Mouse (Mus musculus) gastrocnemius, postnatal 4 days (tissue): Measurements from ENCODE around the gene Abr. TPM values are rescaled to one million over a fixed set of nuclear protein-coding genes. Genes with fewer than 3 reads are reported as not detected.

Source experiments
- DNase-seq, 2 experiments: peaks; one replicate each; pipeline ENCODE4 v3.0.0; 2021 to 2022; ENCODE audit warnings: low spot score in 2 of 2, mixed read lengths in 2 of 2
- long read RNA-seq, 2 experiments: library from polyadenylated mRNA; stranded (forward); transcript quantifications; one replicate each; pipeline ENCODE4 v2.0.0; 2021
- total RNA-seq, 2 experiments: library from RNA; stranded (reverse); gene quantifications; 2 replicates each; pipeline ENCODE4 v1.2.3; 2021

Abr gene
- total RNA-seq: 10 to 100 TPM; 32.4 to 37.8 TPM
- long read RNA-seq, experiment 1, partial matches to known transcripts: 3 of 23 reads
- long read RNA-seq, experiment 1, other reads (novel, unspliced or antisense): 18 of 23 reads
- long read RNA-seq, experiment 2, transcript Abr-205 (22 exons, 3,534 nt): major isoform, 7 of 36 reads
- long read RNA-seq, experiment 2, partial matches to known transcripts: 5 of 36 reads
- long read RNA-seq, experiment 2, other reads (novel, unspliced or antisense): 24 of 36 reads

DNA sequence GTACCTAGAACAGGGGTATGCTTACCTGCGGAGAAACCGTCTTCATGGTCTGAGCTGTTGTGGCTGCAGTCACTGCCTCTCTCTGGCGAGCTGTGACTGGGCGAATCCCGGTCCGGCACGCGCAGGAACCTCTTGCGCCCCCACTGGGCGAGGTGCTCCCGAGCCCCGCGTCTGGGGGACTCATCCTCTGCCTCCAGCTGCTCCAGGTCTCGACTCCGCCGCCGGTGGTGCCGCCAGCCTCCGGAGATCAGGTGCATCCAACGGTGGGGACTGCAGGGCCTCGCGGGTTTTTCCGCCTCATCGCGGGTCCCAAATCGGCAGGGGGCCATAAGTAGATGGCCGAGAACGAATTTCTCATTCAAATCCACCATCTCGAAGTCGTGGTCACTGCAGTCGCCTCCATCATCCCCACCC is at the start of gene Abr:
Gene Abr, minus strand, starts transcription at position 163 of the 414 bp plus-strand sequence.
- peak; percentile 29 to 50 for DNase-seq

DNA sequence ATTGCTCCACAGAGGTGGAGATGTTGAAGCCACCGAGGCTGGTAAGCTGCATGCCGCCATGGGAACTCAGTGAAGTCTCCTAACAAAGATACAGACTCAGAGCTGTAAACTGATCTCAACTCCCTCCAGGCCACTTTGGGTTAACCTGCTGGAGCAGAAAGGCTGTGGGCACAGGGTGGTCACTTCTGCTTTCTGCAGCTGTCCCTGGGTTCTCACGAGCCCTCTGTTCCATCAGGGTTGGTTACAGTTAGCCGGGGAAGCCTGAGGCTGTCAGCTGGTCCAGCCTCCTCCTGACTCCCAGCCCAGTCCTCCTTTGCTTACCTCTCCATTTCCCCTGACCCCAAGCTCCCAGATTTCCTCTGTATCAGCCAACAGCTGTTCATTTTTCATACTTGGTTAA is 45.7 kb upstream of the Abr start:
- no peak for DNase-seq

DNA sequence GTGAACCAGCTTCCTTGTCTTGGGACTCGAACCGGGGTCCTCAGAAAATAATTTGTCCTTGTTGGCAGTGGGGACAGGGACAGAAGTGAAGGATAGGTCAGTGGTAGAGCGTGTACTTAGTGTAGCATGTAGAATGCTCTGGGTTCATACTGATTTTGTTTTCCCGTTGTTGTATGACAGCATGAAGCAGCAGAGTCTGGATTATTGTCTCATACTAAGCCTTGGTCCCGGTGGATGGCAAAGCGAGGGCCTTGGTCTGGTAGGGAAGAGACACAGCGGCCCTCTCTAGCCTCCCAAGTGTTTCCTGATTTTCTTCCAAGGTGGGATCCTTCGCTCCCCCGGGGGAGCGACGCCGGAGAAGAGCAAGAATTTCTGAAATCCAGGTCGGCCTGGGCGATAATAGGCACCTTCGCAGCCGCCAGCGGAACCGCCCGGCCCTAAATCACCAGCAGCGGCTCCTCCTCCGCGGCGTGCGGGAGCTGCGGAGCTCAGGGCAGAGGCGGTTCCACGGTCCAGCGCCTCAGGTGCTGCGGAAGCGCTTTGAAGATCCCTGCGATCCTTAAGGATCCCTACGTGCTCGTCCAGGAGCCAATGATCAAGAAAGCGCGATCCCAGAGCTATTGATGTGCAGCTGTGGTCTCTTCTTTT is 44.0 kb upstream of the Abr start:
- no peak for DNase-seq

GRCm38 (mm10) chr11:76661790-76662468 is 39.8 kb upstream of the Abr start:
- no peak for DNase-seq

- DNase-seq: no peak
Observed at GRCm38 (mm10) chr11:76659138-76659930, 37.2 kb upstream of the Abr start.

DNA sequence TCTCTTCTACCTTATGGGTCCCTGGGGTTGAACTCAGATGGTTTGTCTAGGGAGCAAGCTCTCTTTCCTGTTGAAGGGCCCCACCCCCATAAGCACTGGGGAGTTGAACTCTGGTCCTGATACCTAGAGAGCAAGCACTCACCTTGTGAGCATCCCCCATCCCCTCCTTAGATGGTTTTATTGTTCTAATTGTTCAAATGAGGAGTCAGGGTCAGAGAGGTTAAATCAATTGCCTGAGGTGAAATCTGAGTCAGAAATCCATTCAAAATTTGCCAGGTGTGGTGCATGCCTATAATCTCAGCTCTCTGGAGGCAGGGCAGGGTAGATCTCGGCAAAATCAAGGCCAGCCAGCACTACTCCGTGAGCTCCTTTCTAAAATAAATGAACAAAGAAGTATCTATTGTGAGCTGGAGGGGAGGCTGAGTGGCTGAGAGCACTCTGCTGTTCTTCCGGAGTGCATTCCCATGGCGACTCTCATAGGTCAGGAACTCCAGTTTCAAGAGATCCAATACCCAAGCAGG is 35.4 kb upstream of the Abr start:
- no peak for DNase-seq

DNA sequence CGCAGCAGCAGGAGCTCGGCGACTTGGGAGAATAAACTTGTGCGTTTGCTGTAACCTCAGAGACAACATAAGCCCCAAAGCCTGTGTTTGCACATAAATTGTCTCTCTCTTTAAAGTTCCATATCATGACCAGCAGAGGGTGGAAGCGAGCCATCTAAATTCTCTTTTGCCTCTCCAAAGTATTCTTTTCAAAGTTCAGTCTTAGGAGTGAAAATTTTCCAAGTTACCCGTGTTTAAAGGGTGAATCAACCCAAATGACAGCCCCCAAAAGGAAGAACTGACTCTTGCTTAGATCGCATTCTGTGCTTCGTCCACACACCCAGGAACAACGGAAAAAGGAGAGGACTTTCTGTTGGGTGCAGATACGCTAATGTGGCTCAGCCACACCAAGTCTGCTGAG is 33.0 kb upstream of the Abr start:
- DNase-seq: peak in 1 of 2 experiments; percentile 47

DNA sequence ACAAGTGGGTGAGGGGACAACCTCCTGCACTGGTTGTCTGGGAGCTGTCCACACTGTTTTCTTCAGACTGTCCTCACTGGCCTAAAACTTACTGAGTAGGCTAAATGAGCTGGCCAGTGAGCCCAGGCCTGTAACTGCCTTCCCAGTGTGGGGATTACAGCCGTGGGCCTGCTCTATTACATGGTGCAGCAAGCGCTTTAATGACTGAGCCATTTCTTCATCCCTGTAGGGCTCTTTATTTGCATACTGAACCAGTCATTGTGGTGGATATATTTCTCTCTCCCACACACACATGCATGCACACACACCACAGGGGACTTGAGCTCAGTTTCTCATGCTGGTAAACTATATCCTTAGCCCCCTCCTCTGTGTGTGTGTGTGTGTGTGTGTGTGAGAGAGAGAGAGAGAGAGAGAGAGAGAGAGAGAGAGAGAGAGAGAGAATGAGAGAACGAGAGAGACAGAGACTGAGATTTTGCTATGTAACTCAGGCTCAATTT is 30.8 kb upstream of the Abr start:
- no peak for DNase-seq

DNA sequence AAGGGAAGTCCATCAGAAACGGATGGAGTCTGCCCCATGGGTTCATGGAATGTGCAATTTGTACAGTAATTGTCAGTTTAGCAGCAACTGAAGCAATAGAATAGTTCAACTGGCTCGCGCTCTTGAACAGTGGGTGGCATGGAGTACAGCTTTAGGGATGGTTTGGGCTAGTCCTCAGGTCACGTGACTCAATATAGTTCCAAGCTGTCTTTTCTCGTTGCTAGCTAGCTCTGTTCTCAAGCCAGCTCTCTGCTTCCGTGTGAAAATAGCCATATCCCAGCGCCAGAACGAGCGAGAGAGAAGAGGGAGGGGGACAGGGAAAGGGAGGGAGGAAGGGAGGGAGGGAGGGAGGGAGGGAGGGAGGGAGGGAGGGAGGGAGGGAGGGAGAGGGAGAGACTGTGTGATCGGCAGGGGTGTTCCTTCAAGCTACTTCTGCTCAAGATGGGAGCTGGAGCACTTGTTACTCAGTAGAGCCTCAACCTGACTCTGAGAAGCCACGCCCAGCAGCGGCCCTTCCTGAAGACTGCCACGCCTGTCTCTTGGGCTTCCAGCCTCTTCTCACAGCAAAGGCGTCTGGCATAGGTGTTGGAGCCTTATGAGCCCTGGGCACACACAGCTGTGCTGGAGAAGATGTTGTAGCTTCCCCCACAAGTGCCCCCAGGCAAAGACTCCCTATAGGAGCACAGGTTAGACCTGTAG is 28.9 kb upstream of the Abr start:
- no peak for DNase-seq

DNA sequence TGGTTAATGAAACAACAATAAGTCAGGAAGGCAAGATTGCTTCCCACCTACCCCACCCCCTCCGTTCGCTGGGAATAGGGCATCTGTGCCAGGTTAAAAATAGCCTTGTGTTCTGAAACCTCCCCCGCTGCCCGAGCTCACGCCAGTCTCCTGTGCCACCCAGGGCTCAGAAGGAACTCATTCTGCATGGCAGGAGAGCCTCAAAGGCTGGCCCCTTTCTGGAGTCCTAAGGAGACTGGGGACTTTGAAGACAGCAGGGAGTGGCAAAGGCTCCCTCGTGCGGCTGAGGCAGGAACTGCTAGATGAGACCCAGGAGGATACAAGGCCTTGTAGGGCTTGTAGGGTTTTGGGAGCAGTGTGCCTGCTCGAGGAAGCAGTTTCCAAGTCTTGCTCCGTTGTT is 25.4 kb upstream of the Abr start:
- peak in 1 of 2 experiments; percentile 48 for DNase-seq

DNA sequence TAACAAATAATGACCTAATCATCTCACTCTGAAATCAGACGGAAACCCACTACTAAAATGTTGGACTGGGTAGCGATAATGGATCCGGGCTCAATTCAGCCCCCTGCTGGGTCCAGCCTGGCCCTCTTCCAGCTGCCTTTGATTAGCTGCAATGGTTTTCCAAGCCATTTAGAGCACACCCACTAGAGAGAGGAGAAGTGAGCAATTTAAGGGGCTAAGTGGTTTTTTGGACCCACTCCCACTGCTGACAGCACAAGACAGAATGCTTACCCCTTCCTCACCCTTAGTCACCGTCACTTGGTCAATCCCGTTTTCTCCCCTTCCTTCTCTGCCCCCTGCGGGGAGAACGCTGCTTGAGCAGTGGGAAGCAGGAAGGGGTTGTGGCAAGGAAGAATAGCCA is 24.9 kb upstream of the Abr start:
- peak in 1 of 2 experiments; percentile 15 for DNase-seq

GRCm38 (mm10) chr11:76645955-76646354 is 23.8 kb upstream of the Abr start:
- DNase-seq: peak; percentile 84 to 89

DNA sequence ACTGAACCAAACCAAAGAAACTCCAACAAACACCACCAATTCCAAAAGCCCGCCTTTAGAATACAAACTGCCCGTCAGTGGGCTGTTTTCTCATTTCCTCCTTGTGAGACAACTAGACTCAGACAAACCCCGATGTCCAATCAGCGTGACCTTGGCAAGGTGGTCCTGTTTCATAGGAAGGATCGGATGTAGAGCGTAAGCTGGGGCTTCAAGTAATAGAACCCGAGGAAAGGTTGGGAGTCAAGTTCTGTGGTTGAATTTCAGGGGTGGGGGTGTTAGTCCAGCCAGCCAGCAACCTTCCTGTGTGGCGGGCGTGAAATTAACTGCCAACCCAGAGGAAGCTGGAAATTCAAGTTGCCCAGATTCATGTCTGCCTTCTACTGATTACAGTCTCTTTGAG is 22.9 kb upstream of the Abr start:
- no peak for DNase-seq

GRCm38 (mm10) chr11:76644257-76644656 is 22.1 kb upstream of the Abr start:
- no peak for DNase-seq

- no peak for DNase-seq
Observed at GRCm38 (mm10) chr11:76640231-76640630, 18.1 kb upstream of the Abr start.

DNA sequence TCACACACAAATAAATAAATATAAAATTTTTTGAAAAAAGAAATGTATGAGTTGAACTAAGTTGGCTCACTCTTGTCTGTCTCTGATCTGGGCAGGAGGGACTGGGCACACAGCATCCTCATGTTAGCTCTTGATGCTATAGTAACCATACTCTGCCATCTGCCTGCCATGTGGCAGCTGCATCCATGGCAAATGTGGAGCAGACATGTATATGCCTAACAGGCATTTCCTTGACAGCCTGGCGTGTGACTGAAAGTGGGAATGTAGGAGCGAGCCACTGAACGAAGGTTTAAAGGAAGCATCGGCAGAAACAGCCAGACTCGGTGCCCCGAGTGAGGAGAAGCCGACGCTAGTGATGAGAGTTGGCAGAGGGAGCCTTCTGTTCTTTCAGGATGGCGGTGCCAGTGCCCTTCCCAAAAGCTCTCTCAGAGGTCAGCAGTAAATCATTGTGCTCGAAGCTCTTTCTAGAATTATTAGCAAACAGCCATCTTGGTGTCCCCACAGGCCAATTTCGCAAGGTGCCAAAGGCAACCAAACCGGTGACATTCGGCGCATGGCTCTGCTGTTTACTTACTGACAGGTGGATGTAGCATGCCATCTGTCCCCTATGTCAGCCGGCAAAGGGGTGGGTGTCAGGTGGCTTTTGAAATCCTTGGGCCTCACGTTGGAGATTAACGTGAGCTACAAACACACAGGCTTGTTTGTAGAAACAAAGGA is 17.3 kb upstream of the Abr start:
- DNase-seq: no peak

GRCm38 (mm10) chr11:76630487-76630886 is 8.4 kb upstream of the Abr start:
- DNase-seq: no peak

DNA sequence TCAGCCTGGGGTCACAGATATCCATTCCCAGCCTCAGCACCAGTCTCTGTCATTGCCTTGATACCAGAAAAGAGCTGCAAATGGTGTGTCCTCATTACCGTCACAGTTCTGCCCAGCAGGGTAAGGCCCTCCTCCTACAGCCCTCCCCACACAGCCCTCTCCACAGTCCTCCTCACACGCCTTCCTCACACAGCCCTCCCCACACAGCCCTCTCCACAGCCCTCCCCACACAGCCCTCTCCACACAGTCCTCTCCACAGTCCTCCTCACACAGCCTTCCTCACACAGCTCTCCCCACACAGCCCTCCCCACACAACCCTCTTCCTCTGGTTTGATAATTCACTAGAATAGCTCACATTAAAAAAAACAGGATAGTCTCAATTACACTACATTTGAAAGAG is 7.9 kb upstream of the Abr start:
- no peak for DNase-seq

DNA sequence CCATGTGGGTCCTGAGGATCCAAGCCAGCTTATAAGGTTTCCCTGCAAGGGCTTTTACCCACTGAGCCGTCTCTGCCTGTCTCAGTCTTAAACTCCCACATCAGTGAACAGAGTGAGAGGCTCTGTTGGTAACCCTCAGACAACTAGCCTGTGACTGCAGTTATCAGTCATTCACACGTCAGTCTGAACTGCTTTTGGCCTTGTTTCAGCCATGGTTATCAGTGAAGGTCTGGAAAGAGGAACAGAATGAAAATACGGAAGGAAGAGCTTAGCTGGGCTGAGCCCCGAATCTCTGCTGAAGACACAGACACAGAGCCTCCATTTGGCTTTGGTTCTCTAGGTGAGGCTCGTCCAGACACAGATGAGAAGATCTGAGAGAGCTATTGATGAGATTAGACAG is 6.5 kb upstream of the Abr start:
- no peak for DNase-seq

DNA sequence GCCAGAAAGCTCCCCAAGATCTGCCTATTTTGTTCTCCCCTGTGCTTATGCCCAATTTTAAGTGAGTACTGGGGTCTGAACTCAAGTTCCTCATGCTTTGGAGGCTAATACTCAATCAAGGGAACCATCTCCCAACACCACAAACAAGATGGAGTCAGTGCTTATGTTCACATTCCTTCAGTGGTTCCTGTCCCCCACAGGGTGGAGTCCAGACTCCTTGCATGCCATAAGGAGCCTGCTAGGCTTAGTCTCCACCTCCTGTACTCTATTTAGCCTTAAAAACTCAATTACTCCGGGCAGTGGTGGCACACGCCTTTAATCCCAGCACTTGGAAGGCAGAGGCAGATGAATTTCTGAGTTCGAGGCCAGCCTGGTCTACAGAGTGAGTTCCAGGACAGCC is 2.8 kb upstream of the Abr start:
- DNase-seq: no peak
